Mouse (Mus musculus): Measurements from ENCODE around the gene Rgs6.

GRCm38 (mm10) chr12:82603308-82603707 is 15.2 kb downstream of the Rgs6 start:
- no peak for TF ChIP-seq CTCF (conservative IDR thresholded peaks at IDR 0.05; ENCODE audit: low read length)
- no peak for TF ChIP-seq POU5F1 (IDR thresholded peaks at IDR 0.05; ENCODE audit: borderline replicate concordance, low read length)

All from E14TG2a.4 (cell line).